Mouse (Mus musculus): ENCODE data around the gene Plcxd3.
"Not testable (repeated sequence)": the region's sequence is repeated elsewhere in the genome, so short reads cannot be mapped to it uniquely, and the experiment has no call there.

Plcxd3 gene

DNA sequence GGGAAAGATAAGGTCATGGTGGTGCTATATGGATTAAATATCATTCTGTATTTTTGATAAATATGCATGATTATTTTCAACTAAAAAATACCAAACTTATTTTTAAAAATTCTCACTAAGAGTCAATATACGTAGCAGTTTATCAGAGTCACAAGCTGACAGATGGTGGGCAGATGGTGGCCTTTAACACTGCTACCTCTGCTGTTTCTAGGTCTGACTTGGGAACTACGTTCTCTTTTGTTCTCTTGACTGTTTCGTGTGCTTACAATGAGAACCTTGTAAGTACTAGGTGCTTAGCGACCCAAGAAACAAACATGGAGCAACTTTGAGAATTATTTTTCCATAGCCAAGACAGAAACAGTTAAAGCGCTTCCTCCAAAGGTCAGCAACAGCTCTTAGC is 183.8 kb downstream of the Plcxd3 start:
- DNase-seq (ENCODE audit: low spot score in 2 of 2) = no peak

DNA sequence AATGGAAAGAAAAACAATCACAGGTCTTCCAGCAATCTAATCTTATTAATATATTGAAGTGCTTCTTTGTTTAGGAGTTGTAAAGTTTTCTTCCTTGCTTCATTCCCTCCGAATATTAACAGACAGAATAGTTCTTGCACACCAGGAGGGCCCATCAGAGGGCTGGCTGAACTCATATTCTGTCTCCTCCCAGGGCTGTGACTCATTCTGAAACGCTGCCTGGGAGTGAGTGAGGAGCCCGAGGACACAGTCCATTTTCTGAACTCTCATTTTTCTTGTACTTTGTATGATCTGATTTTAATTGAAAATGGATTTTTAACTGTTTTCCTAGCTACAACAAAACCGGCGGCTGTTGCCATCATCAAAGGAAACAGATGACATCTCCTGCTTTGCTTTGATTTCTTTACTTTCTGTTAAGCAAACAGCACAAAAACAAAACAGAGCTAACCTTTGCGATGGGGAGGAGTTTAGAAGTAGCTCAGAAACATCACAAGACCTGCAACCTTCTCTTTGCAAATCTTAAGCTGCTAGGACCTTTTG is 186.2 kb downstream of the Plcxd3 start:
- no peak for DNase-seq (ENCODE audit: low spot score in 2 of 2)

DNA sequence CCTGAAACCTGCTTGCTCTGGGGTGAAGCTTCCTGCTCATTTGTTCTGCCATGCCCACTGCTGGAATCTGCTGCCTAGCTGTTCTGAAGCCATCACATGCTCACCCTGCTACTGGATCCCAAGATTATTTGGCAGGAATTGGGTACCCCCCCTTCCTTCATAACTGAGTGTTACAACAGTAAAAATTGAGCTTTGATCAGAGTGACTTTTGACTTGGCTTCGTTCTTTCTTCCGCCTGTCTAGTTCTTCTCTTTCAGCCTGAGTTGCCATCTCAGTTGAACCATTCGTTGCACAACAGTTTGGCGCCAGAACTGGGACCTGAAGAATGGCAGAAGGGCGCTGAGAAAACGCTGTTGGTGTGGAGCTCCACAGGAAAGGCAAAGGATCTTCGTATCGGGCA is 220.2 kb downstream of the Plcxd3 start:
- not testable (repeated sequence) for DNase-seq (ENCODE audit: low spot score in 2 of 2)

GRCm38 (mm10) chr15:4598661-4599060 is 223.4 kb downstream of the Plcxd3 start:
- not testable (repeated sequence) for DNase-seq (ENCODE audit: low spot score in 2 of 2)

GRCm38 (mm10) chr15:4599331-4599730 is 224.0 kb downstream of the Plcxd3 start:
- not testable (repeated sequence) for DNase-seq (ENCODE audit: low spot score in 2 of 2)

- DNase-seq (ENCODE audit: low spot score in 2 of 2) = no peak
These were observed 230.3 kb downstream of the Plcxd3 start for GRCm38 (mm10) chr15:4605630-4606029.
